Mouse (Mus musculus) bone marrow macrophage, adult 2 months (primary cell): Measurements from ENCODE around the gene Mbd3. TPM values are rescaled to one million over a fixed set of nuclear protein-coding genes. Genes with fewer than 3 reads are reported as not detected.

ENCODE experiments used
- H3K27ac ChIP-seq: 2 replicates; pipeline ENCODE4 v1.5.1; 2012; ENCODE audit warnings: low read depth, low read length; ENCODE audit not compliant: insufficient read depth
- H3K4me1 ChIP-seq: 2 replicates; pipeline ENCODE4 v1.6.1; 2012; ENCODE audit warnings: low read length; ENCODE audit not compliant: control insufficient read depth, insufficient read depth
- H3K4me3 ChIP-seq: 2 replicates; pipeline ENCODE4 v1.5.1; 2012; ENCODE audit warnings: mild to moderate bottlenecking, low read length, moderate library complexity; ENCODE audit not compliant: insufficient read depth
- CTCF ChIP-seq: IDR thresholded peaks from 2 replicates; pipeline ENCODE4 v1.5.1; 2012; ENCODE audit warnings: low read depth, mild to moderate bottlenecking, low read length, moderate library complexity
- POLR2A ChIP-seq: IDR thresholded peaks from 2 replicates; pipeline ENCODE4 v1.6.1; 2012; ENCODE audit warnings: mild to moderate bottlenecking, low read depth, low read length, borderline replicate concordance
- polyA plus RNA-seq: library from polyadenylated mRNA; stranded (reverse); fragments of >200 nt; gene quantifications from 2 replicates; pipeline ENCODE4 v1.2.4, GENCODE M21; 2012; ENCODE audit not compliant: missing spikeins, insufficient read depth, insufficient read length

Mbd3 gene
- polyA plus RNA-seq, 1 experiment, result 55.6 TPM

- no peak overlapping the region for H3K27ac ChIP-seq
- TF ChIP-seq CTCF (no peak), POLR2A (no peak)
- peaks cover 25% of the 10 kb centered on the region for H3K4me1 ChIP-seq
- peak overlapping the region; percentile 66; the same call in 1 of the 2 replicates for H3K4me3 ChIP-seq
Measured at GRCm38 (mm10) chr10:80385310-80385709, 14.0 kb downstream of the Mbd3 start.

DNA sequence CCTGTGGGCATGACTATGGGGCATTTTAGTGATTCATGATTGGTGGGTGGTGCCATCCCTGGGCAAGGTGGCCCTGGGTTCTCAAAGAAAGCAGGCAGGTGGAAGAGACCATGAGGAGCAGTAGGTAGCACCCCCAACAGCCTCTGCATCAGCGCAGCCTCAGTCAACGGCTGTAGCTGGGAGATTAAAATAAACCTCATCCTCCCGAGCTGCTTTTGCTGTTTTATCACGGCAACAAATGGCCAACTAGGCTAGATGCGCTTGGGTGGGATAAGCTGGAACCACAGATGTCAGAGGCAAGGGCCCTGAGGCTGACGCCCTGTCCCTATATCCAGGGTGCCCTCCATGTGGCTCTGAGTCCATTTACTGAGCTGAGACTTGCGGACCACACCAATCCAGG lies 14.6 kb downstream of the Mbd3 start:
- H3K4me1 ChIP-seq, result peaks cover 24% of the 10 kb centered on the region
- H3K4me3 ChIP-seq, result no peak overlapping the region

DNA sequence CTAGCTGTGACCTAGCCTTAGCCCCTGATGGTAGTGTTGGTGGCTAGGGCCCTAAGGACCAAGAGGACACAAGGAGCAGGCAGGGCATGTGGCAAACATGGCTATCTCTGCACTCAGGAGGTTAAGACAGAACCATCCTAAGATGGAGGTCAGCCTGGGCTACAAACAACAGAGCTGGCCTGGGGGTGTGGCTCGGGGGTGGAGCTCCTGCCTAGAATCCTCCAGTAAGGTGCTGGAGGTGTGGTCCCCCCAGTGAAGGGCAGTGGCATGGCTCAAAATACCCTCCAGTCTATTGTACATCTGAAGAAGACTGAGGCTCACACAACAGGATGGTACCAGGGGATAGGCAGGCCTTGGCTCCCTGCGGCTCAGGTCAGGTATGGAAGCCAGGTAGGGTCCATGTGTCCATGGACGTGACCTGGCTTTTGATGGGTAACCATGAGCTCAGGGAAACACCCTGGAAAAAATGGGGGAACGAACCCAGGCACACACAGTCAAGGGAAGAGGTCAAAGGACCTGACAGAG lies 15.2 kb downstream of the Mbd3 start:
- H3K4me1 ChIP-seq, result peaks cover 20% of the 10 kb centered on the region
- TF ChIP-seq POLR2A (no peak), CTCF (no peak)
- no peak overlapping the region for H3K27ac ChIP-seq
- no peak overlapping the region for H3K4me3 ChIP-seq

More for the DNA sequence above, 14.6 kb downstream of the Mbd3 start:
- H3K27ac ChIP-seq, result no peak overlapping the region
- TF ChIP-seq CTCF, result no peak
- TF ChIP-seq POLR2A, result no peak

GRCm38 (mm10) chr10:80383431-80383830 lies 15.9 kb downstream of the Mbd3 start:
- no peak overlapping the region for H3K4me3 ChIP-seq
- no peak overlapping the region for H3K27ac ChIP-seq
- TF ChIP-seq POLR2A (no peak), CTCF (no peak)
- peaks cover 14% of the 10 kb centered on the region for H3K4me1 ChIP-seq

GRCm38 (mm10) chr10:80382641-80383365 lies 16.5 kb downstream of the Mbd3 start:
- TF ChIP-seq POLR2A (no peak), CTCF (no peak)
- peaks cover 9% of the 10 kb centered on the region for H3K4me1 ChIP-seq
- no peak overlapping the region for H3K27ac ChIP-seq
- no peak overlapping the region for H3K4me3 ChIP-seq

DNA sequence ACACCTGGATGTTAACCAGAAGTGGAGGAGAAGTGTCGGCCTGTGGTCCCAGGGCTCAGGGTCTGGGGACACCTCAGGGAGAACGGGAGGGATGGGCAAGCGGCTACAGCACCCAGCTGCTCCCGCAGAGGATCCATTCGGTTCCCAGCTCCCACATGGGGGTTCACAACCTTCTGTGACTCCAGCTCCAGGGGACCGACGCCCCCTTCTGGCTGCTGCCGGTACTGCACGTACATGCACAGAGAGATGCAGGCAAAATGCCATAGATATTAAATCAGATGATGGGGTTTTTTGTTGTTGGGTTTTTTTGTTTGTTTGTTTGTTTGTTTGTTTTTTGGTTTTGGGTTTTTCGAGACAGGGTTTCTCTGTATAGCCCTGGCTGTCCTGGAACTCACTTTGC lies 21.6 kb downstream of the Mbd3 start:
- no peak overlapping the region for H3K4me3 ChIP-seq
- no peaks in the 10 kb centered on the region for H3K4me1 ChIP-seq
- H3K27ac ChIP-seq, result no peak overlapping the region
- TF ChIP-seq POLR2A (no peak), CTCF (peak; percentile 45)

GRCm38 (mm10) chr10:80376160-80376559 lies 23.2 kb downstream of the Mbd3 start:
- H3K4me1 ChIP-seq, result no peaks in the 10 kb centered on the region
- H3K4me3 ChIP-seq, result no peak overlapping the region
- TF ChIP-seq POLR2A (no peak), CTCF (peak; percentile 84)
- H3K27ac ChIP-seq, result no peak overlapping the region

- Histone ChIP-seq H3K4me1 (no peaks in the 10 kb centered on the region), H3K27ac (no peak overlapping the region), H3K4me3 (no peak overlapping the region)
- no peak for TF ChIP-seq POLR2A
- TF ChIP-seq CTCF, result peak; percentile 56; the same call in 1 of the 2 replicates
Measured at GRCm38 (mm10) chr10:80374063-80374462, 25.3 kb downstream of the Mbd3 start.

DNA sequence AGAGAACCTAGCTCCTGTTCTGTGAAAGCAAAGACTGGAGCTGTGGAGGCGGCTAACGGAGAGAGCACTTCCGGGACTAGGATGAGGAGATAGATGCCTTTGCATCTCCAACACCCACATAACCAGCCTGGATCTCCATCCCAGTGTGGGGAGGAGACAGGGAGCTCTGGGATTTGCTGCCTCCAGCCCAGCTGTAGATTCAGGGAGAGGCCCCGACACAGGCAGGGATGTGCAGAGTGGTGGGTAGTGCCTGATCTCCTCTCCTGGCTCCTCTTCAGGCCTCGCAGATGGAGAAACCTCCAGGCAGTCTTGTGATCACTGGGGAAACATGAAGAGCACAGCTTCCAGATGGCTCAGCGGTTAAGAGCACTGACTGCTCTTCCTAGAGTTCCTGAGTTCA lies 26.6 kb downstream of the Mbd3 start:
- no peak for TF ChIP-seq POLR2A
- TF ChIP-seq CTCF, result no peak
- no peaks in the 10 kb centered on the region for H3K4me1 ChIP-seq
- no peak overlapping the region for H3K4me3 ChIP-seq
- H3K27ac ChIP-seq, result no peak overlapping the region

- no peaks in the 10 kb centered on the region for H3K4me1 ChIP-seq
- H3K4me3 ChIP-seq, result no peak overlapping the region
- TF ChIP-seq CTCF (no peak), POLR2A (no peak)
Measured at GRCm38 (mm10) chr10:80371983-80372382, 27.4 kb downstream of the Mbd3 start.

More at GRCm38 (mm10) chr10:80371983-80372382, 27.4 kb downstream of the Mbd3 start:
- no peak overlapping the region for H3K27ac ChIP-seq
